Mouse (Mus musculus): ENCODE measurements at regions not wholly inside any gene's neighbourhood (a gene's known extent, or its start where the extent isn't known, plus 50 kb on each side); places are given as distances from the start of the nearest gene placed in this dataset.

DNA sequence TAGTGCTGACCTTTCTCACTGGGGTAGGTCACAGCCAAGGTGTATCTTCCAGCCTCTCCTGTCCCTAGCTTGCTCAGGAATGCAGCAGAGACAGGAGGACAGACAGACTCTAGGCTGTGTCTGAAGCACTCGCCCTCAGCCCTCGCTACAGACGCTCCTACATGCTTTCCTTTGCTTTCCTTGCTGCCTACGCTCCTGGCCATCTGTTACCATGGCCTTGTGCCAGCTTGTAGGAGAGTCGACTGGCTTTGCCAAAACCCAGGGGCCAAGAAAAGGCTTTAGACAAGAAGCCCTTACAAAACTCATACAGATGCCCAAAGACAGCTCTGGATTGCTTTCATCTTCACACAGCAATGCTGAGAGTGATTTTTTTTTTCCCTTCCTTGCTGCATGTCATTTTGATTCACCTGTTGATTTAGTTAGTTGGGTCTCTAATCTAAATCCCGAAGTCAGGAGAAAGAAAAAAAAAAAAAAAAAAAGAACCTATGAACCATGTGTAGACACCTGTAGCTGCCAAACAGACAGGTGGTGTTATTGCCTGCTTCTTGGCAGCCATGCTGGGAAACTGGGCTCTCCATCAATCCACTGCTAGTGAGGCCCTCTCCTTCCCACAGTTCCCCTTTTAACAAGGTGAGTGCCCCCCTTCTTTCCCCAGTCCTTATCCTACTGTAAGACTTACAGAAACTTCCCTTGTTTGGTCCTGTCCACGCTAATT, 233.1 kb upstream of the Id4 start:
- TF ChIP-seq CTCF (IDR thresholded peaks at IDR 0.05; ENCODE audit: low read depth) (no peak), EP300 (IDR thresholded peaks at IDR 0.05; ENCODE audit: low read depth) (no peak)

All from liver, postnatal 0 days (tissue).